Mouse (Mus musculus) hindbrain, postnatal 0 days (tissue): Measurements from ENCODE around the gene Coq7. TPM values are rescaled to one million over a fixed set of nuclear protein-coding genes. Genes with fewer than 3 reads are reported as not detected.
A peak's percentile ranks its signal among the peaks of the same experiment; 100 is the strongest.

Experiments used
- ATAC-seq: fragments of 200-750 bp; cut with Nextera tagmentation; 2 replicates; pipeline ENCODE4 v1.8.0; 2017; ENCODE audit warnings: mild to moderate bottlenecking, moderate TSS enrichment, moderate library complexity
- DNase-seq: peaks from one replicate; pipeline ENCODE4 v3.0.0-alpha.2; 2015; ENCODE audit warnings: low spot score
- H3K27ac ChIP-seq: fragments of 300-500 bp; sonication (generic); 2 replicates; pipeline ENCODE4 v1.5.1; 2014; ENCODE audit warnings: mild to moderate bottlenecking
- H3K27me3 ChIP-seq: fragments of 300-500 bp; sonication (generic); 2 replicates; pipeline ENCODE4 v1.6.1; 2014; ENCODE audit warnings: low read length, mixed read lengths; ENCODE audit not compliant: insufficient read depth
- H3K36me3 ChIP-seq: fragments of 300-500 bp; sonication (generic); 2 replicates; pipeline ENCODE4 v1.6.1; 2014; ENCODE audit warnings: low read length, mixed read lengths; ENCODE audit not compliant: insufficient read depth
- H3K4me1 ChIP-seq: fragments of 300-500 bp; sonication (generic); 2 replicates; pipeline ENCODE4 v1.6.1; 2014; ENCODE audit warnings: antibody characterized with exemption, low read length, mixed read lengths; ENCODE audit not compliant: insufficient read depth
- H3K4me2 ChIP-seq: fragments of 300-500 bp; sonication (generic); 2 replicates; pipeline ENCODE4 v1.6.1; 2014; ENCODE audit warnings: low read depth, mild to moderate bottlenecking, low read length, moderate library complexity, mixed read lengths
- H3K4me3 ChIP-seq: fragments of 300-500 bp; sonication (generic); 2 replicates; pipeline ENCODE4 v1.5.1; 2014; ENCODE audit warnings: low read length
- H3K9ac ChIP-seq: fragments of 300-500 bp; sonication (generic); replicated peaks from 2 replicates; pipeline ENCODE4 v1.6.1; 2014; ENCODE audit warnings: mild to moderate bottlenecking, low read length, moderate library complexity, mixed read lengths
- H3K9me3 ChIP-seq: fragments of 300-500 bp; sonication (generic); 2 replicates; pipeline ENCODE4 v1.6.1; 2016; ENCODE audit warnings: low read length, mixed read lengths
- CTCF ChIP-seq: IDR thresholded peaks from 2 replicates; pipeline ENCODE4 v1.5.1; 2016; ENCODE audit warnings: antibody characterized with exemption, control low read depth, low read depth
- WGBS: fragments of 180-500 bp; shearing (Covaris S2); extraction: QIAGEN DNeasy Blood & Tissue Kit; methylation state at CpG from one replicate; pipeline ENCODE4 v1.1.7; 2014; 5-methylcytosine and 5-hydroxymethylcytosine counted together
- polyA plus RNA-seq: library from polyadenylated mRNA; unstranded; fragments of >200 nt; fragmentation: Nextera tagmentation; extraction: Ambion mirVana; gene quantifications from 2 replicates; pipeline ENCODE4 v1.2.1, GENCODE M21; 2015
- total RNA-seq: library from RNA; depleted of rRNA; stranded (reverse); fragments of >200 nt; gene quantifications from 2 replicates; pipeline ENCODE4 v1.2.3, GENCODE M21; 2014

Gene Coq7
- total and polyA plus RNA-seq, 2 experiments from 2014 or later = 35.8 to 157 TPM

GRCm38 (mm10) chr7:118553881-118554280, 20.7 kb upstream of the Coq7 start:
- no peak for TF ChIP-seq CTCF
- Histone ChIP-seq H3K9ac (no peak overlapping the region), H3K9me3 (0 out of 2 replicates have a peak, but pooled peaks cover 2% of the 10 kb centered on the region), H3K27me3 (no peaks in the 10 kb centered on the region), H3K4me3 (no peak overlapping the region), H3K4me2 (no peak overlapping the region), H3K4me1 (no peaks in the 10 kb centered on the region), H3K36me3 (peaks cover 24% of the 10 kb centered on the region), H3K27ac (no peak overlapping the region)
- WGBS = 69% methylated on average over 4 of the region's 4 CpGs
- no peak for ATAC-seq
- no peak for DNase-seq

GRCm38 (mm10) chr7:118547451-118547850, 14.3 kb upstream of the Coq7 start:
- TF ChIP-seq CTCF = no peak
- H3K4me2 ChIP-seq = no peak overlapping the region
- 72% methylated on average over 10 of the region's 10 CpGs for WGBS
- H3K27ac ChIP-seq = no peak overlapping the region
- H3K36me3 ChIP-seq = peaks cover 10% of the 10 kb centered on the region
- H3K4me3 ChIP-seq = no peak overlapping the region
- no peaks in the 10 kb centered on the region for H3K4me1 ChIP-seq
- ATAC-seq (no peak), DNase-seq (no peak)
- no peak overlapping the region for H3K9ac ChIP-seq
- H3K9me3 ChIP-seq = 0 out of 2 replicates have a peak, but pooled peaks cover 2% of the 10 kb centered on the region
- no peaks in the 10 kb centered on the region for H3K27me3 ChIP-seq

- no peaks in the 10 kb centered on the region for H3K27me3 ChIP-seq
- H3K4me2 ChIP-seq = no peak overlapping the region
- no peaks in the 10 kb centered on the region for H3K9me3 ChIP-seq
- ATAC-seq (no peak), DNase-seq (no peak)
- no peaks in the 10 kb centered on the region for H3K4me1 ChIP-seq
- WGBS = 84% methylated on average over 4 of the region's 4 CpGs
- H3K9ac ChIP-seq = no peak overlapping the region
- no peak overlapping the region for H3K4me3 ChIP-seq
- H3K36me3 ChIP-seq = peaks cover 16% of the 10 kb centered on the region
- no peak overlapping the region for H3K27ac ChIP-seq
- no peak for TF ChIP-seq CTCF
Measured at GRCm38 (mm10) chr7:118544128-118544527, 11.0 kb upstream of the Coq7 start.

- no peak overlapping the region for H3K9ac ChIP-seq
- H3K27me3 ChIP-seq = no peaks in the 10 kb centered on the region
- DNase-seq (no peak), ATAC-seq (no peak)
- H3K4me2 ChIP-seq = no peak overlapping the region
- no peak overlapping the region for H3K4me3 ChIP-seq
- H3K9me3 ChIP-seq = no peaks in the 10 kb centered on the region
- H3K4me1 ChIP-seq = no peaks in the 10 kb centered on the region; the same call in 1 of the 2 replicates
- H3K27ac ChIP-seq = no peak overlapping the region
- peaks cover 15% of the 10 kb centered on the region for H3K36me3 ChIP-seq
- no peak for TF ChIP-seq CTCF
- WGBS = 90% methylated on average over 4 of the region's 4 CpGs
Measured at GRCm38 (mm10) chr7:118535076-118535475, 1.9 kb upstream of the Coq7 start.

GRCm38 (mm10) chr7:118534326-118534725, 1.2 kb upstream of the Coq7 start:
- no peak for DNase-seq
- Histone ChIP-seq H3K4me3 (no peak overlapping the region), H3K27ac (no peak overlapping the region), H3K9me3 (no peaks in the 10 kb centered on the region), H3K27me3 (no peaks in the 10 kb centered on the region), H3K9ac (no peak overlapping the region), H3K36me3 (peaks cover 13% of the 10 kb centered on the region), H3K4me1 (no peaks in the 10 kb centered on the region; the same call in 1 of the 2 replicates), H3K4me2 (no peak overlapping the region)
- 72% methylated on average over 3 of the region's 3 CpGs for WGBS
- no peak for ATAC-seq
- TF ChIP-seq CTCF = no peak

GRCm38 (mm10) chr7:118532519-118533177, 508 bp downstream of the Coq7 start:
- Histone ChIP-seq H3K4me2 (peak overlapping the region; percentile 71), H3K36me3 (peaks cover 5% of the 10 kb centered on the region; the same call in 1 of the 2 replicates), H3K27ac (peak overlapping the region; percentile 96), H3K27me3 (no peaks in the 10 kb centered on the region), H3K4me3 (peak overlapping the region; percentile 54), H3K9me3 (no peaks in the 10 kb centered on the region), H3K4me1 (no peaks in the 10 kb centered on the region; the same call in 1 of the 2 replicates), H3K9ac (peak overlapping the region; percentile 55)
- DNase-seq (peak; percentile 98), ATAC-seq (peak; percentile 97)
- under 1% methylated on average over 36 of the region's 36 CpGs for WGBS
- peak; percentile 41 for TF ChIP-seq CTCF

GRCm38 (mm10) chr7:118526967-118527366, 6.2 kb downstream of the Coq7 start:
- H3K9me3 ChIP-seq = no peaks in the 10 kb centered on the region
- no peak overlapping the region for H3K4me2 ChIP-seq
- H3K27ac ChIP-seq = no peak overlapping the region
- peaks cover 15% of the 10 kb centered on the region; the same call in 1 of the 2 replicates for H3K36me3 ChIP-seq
- ATAC-seq (no peak), DNase-seq (no peak)
- H3K27me3 ChIP-seq = no peaks in the 10 kb centered on the region
- H3K9ac ChIP-seq = no peak overlapping the region
- TF ChIP-seq CTCF = no peak
- WGBS = 89% methylated on average over 4 of the region's 4 CpGs
- no peaks in the 10 kb centered on the region for H3K4me1 ChIP-seq
- H3K4me3 ChIP-seq = no peak overlapping the region
